Mouse (Mus musculus) lung, embryonic 14.5 days (tissue): ENCODE results near the gene Fance. TPM values are rescaled to one million over a fixed set of nuclear protein-coding genes. Genes with fewer than 3 reads are reported as not detected.

Experiments
- ATAC-seq: fragments of 200-750 bp; cut with Nextera tagmentation; 2 replicates; pipeline ENCODE4 v1.8.0; 2017; ENCODE audit warnings: mild to moderate bottlenecking, moderate TSS enrichment, moderate library complexity; ENCODE audit not compliant: insufficient read depth
- DNase-seq: peaks from one replicate; pipeline ENCODE4 v3.0.0-alpha.2; 2015
- H3K27ac ChIP-seq: fragments of 300-500 bp; sonication (generic); 2 replicates; pipeline ENCODE4 v1.5.1; 2014; ENCODE audit warnings: low read depth, mild to moderate bottlenecking, moderate library complexity
- H3K27me3 ChIP-seq: fragments of 300-500 bp; sonication (generic); 2 replicates; pipeline ENCODE4 v1.6.1; 2014; ENCODE audit warnings: low read length, control low read depth; ENCODE audit not compliant: insufficient read depth
- H3K36me3 ChIP-seq: fragments of 300-500 bp; sonication (generic); 2 replicates; pipeline ENCODE4 v1.6.1; 2014; ENCODE audit warnings: control low read depth; ENCODE audit not compliant: insufficient read depth
- H3K4me1 ChIP-seq: fragments of 300-500 bp; sonication (generic); 2 replicates; pipeline ENCODE4 v1.6.1; 2014; ENCODE audit warnings: antibody characterized with exemption, control low read depth; ENCODE audit not compliant: insufficient read depth
- H3K4me2 ChIP-seq: fragments of 300-500 bp; sonication (generic); 2 replicates; pipeline ENCODE4 v1.6.1; 2014; ENCODE audit warnings: mild to moderate bottlenecking
- H3K4me3 ChIP-seq: fragments of 300-500 bp; sonication (generic); 2 replicates; pipeline ENCODE4 v1.5.1; 2014; ENCODE audit warnings: low read depth, low read length
- H3K9ac ChIP-seq: fragments of 300-500 bp; sonication (generic); 2 replicates; pipeline ENCODE4 v1.6.1; 2014
- H3K9me3 ChIP-seq: fragments of 300-500 bp; sonication (generic); 2 replicates; pipeline ENCODE4 v1.6.1; 2016; ENCODE audit warnings: low read depth, low read length, control low read depth
- CTCF ChIP-seq: IDR thresholded peaks from 2 replicates; pipeline ENCODE4 v1.5.1; 2016; ENCODE audit warnings: antibody characterized with exemption, low read depth
- WGBS: fragments of 180-500 bp; shearing (Covaris S2); extraction: QIAGEN DNeasy Blood & Tissue Kit; methylation state at CpG from one replicate; pipeline ENCODE4 v1.1.7; 2014; 5-methylcytosine and 5-hydroxymethylcytosine counted together
- polyA plus RNA-seq: library from polyadenylated mRNA; unstranded; fragments of >200 nt; fragmentation: Nextera tagmentation; extraction: Ambion mirVana; gene quantifications from 2 replicates; pipeline ENCODE4 v1.2.1, GENCODE M21; 2014

Gene Fance
- polyA plus RNA-seq, 1 experiment from 2014 or later: 35.3 TPM

DNA sequence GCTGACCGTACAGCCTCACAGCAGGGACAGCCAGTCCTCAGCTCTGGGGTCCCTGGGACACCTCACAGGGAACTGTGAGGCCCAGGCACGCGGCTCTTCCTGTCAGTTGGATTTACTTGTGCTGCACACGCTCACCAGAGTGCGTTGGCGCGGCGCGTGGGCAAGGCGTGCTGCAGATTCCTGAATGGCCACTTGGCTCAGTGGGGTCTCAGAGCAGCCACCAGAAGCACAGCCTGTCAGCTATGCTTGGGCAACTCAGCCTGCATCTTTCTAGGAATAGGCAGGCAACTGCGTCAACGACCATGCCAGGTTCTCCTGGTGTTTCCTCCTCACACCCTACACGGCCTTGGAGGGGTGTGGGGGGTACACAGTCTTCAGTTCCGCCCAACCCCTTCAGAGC is 36.1 kb upstream of the Fance start:
- Histone ChIP-seq H3K27me3 (no peaks in the 10 kb centered on the region), H3K36me3 (no peaks in the 10 kb centered on the region), H3K4me1 (peaks cover 18% of the 10 kb centered on the region), H3K27ac (no peak overlapping the region), H3K9me3 (no peaks in the 10 kb centered on the region), H3K9ac (no peak overlapping the region), H3K4me2 (no peak overlapping the region), H3K4me3 (no peak overlapping the region)
- ATAC-seq: no peak
- WGBS: 64% methylated on average over 14 of the region's 14 CpGs
- DNase-seq: no peak
- TF ChIP-seq CTCF: no peak

DNA sequence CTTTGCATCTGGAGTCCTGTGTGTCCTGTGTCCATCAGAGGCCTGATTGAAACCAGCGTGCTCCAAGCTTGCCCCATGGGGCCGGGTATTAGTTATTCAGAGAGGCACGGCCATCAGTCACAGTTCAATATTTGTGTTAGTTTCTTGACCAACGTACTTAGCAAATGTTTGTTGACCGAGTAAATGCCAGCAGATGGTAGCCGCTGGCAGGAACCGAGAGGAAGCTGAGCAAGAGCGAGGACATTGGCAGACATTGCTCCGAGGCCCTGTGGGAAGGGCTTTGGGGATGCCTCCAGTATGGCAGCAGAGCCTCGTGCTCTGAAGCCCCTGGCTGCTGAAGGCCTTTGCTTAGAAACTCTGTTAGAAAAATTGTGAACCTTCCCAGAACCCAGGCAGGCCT is 35.6 kb upstream of the Fance start:
- Histone ChIP-seq H3K4me1 (peaks cover 13% of the 10 kb centered on the region), H3K9me3 (no peaks in the 10 kb centered on the region), H3K36me3 (no peaks in the 10 kb centered on the region), H3K4me2 (no peak overlapping the region), H3K4me3 (no peak overlapping the region), H3K27ac (no peak overlapping the region), H3K27me3 (no peaks in the 10 kb centered on the region), H3K9ac (no peak overlapping the region)
- 54% methylated on average over 10 of the region's 10 CpGs for WGBS
- no peak for TF ChIP-seq CTCF
- no peak for ATAC-seq
- no peak for DNase-seq

DNA sequence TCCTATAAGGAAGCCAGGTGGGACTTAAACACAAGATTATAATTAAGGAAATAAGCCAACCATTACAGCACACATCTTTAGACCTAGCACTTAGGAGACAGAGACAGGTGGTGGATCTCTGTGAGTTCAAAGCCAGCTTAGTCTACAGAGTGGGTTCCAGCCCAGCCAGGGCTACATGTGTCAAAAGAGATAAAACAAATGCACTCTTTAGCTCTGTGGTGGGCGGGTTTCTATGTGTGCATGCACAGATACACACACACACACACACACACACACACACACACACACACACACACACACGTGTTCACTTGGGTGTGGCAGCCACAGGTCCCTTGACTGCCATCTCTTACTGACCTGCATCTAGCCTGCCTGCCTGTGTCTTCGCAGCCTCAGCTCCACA is 35.2 kb upstream of the Fance start:
- H3K9me3 ChIP-seq: no peaks in the 10 kb centered on the region
- TF ChIP-seq CTCF: no peak
- peaks cover 13% of the 10 kb centered on the region for H3K4me1 ChIP-seq
- H3K36me3 ChIP-seq: no peaks in the 10 kb centered on the region
- H3K4me2 ChIP-seq: no peak overlapping the region
- H3K27me3 ChIP-seq: no peaks in the 10 kb centered on the region
- H3K9ac ChIP-seq: no peak overlapping the region
- no peak overlapping the region for H3K4me3 ChIP-seq
- no peak overlapping the region for H3K27ac ChIP-seq
- DNase-seq: no peak
- no peak for ATAC-seq
- WGBS: 75% methylated on average over 3 of the region's 3 CpGs

DNA sequence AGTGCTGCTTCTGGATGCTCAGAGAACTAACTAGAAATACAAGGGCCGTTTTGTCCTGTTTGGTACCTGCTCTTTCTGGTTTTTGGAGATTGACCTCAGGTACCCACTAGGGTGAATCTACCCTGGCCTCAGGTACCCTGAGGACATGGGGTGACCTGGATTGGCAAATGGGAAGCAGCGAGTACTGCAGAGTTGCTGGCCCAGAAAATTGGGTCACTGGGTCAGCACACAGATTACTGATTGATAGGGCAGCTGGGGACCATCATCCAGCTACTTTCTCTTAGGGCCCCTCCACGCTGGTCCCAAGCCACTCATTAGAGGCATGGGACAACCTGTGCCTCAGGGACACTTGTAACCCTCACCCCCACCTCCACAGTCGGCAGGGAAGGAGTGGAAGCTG is 34.1 kb upstream of the Fance start:
- no peaks in the 10 kb centered on the region for H3K27me3 ChIP-seq
- no peaks in the 10 kb centered on the region for H3K36me3 ChIP-seq
- no peak overlapping the region for H3K9ac ChIP-seq
- H3K9me3 ChIP-seq: no peaks in the 10 kb centered on the region
- TF ChIP-seq CTCF: no peak
- H3K4me3 ChIP-seq: no peak overlapping the region
- ATAC-seq: no peak
- no peak for DNase-seq
- WGBS: 33% methylated on average over 4 of the region's 4 CpGs
- peak overlapping the region; percentile 30; the same call in 1 of the 2 replicates for H3K27ac ChIP-seq
- no peak overlapping the region for H3K4me2 ChIP-seq
- peaks cover 13% of the 10 kb centered on the region for H3K4me1 ChIP-seq

DNA sequence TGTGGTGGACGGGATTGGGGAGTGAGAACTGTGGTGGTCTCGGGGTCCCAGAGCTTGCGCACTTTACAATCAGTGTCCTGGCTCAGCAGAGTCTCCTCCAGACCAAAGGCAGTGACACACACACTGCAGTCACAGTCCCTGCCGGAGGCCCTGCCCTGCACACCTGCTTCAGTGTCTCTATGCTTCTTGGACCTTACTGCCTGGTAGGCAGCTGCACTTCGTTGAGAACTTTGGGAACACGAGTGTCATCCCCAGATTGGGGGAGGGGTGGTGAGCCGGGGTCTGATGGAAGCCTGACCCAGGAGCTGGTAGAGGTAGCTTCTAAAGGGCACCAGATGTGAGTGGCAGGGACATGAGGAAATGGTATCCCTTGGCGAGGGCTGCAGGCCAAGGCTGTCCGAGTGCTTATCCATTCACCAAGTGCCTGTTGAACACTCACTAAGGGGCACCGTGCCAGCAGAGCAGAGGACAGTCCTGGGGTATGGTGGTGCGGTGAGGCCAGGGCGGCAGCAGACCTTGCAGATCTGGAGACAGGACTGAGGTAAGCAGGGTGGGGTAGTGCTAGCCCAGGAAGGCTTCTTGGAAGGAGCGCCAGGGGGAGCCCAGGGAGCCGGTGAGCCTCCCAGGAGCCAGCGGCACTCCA is 33.4 kb upstream of the Fance start:
- no peak for DNase-seq
- peak overlapping the region; percentile 30; the same call in 1 of the 2 replicates for H3K27ac ChIP-seq
- no peak overlapping the region for H3K9ac ChIP-seq
- TF ChIP-seq CTCF: no peak
- no peaks in the 10 kb centered on the region for H3K27me3 ChIP-seq
- 0 out of 2 replicates have a peak, but pooled peaks have one; percentile 21 for ATAC-seq
- WGBS: 54% methylated on average over 15 of the region's 15 CpGs
- H3K4me3 ChIP-seq: no peak overlapping the region
- H3K4me2 ChIP-seq: no peak overlapping the region
- H3K9me3 ChIP-seq: no peaks in the 10 kb centered on the region
- no peaks in the 10 kb centered on the region for H3K36me3 ChIP-seq
- H3K4me1 ChIP-seq: peaks cover 13% of the 10 kb centered on the region

DNA sequence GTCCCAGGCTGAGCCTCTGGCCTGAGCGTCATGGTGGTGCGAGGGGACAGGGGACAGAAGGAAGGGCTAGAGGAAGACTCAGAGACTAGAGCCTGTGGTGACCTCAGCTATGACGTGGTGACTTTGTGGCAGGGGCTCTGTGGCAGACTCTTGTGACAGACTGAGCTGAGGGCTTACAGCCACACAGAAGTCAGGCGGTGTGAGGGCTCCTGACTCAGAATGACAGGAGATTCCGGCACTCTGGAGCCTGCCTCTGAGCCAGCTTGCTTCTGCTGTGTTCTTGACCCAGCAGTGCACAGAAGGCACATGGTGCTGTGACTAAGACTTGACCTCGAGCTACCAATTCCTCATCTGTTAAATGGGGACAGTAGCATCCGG is 32.9 kb upstream of the Fance start:
- Histone ChIP-seq H3K27me3 (no peaks in the 10 kb centered on the region), H3K36me3 (no peaks in the 10 kb centered on the region), H3K9me3 (no peaks in the 10 kb centered on the region), H3K4me3 (no peak overlapping the region), H3K4me2 (no peak overlapping the region), H3K9ac (no peak overlapping the region), H3K27ac (no peak overlapping the region), H3K4me1 (peaks cover 13% of the 10 kb centered on the region)
- no peak for DNase-seq
- no peak for ATAC-seq
- TF ChIP-seq CTCF: no peak
- 65% methylated on average over 7 of the region's 7 CpGs for WGBS

DNA sequence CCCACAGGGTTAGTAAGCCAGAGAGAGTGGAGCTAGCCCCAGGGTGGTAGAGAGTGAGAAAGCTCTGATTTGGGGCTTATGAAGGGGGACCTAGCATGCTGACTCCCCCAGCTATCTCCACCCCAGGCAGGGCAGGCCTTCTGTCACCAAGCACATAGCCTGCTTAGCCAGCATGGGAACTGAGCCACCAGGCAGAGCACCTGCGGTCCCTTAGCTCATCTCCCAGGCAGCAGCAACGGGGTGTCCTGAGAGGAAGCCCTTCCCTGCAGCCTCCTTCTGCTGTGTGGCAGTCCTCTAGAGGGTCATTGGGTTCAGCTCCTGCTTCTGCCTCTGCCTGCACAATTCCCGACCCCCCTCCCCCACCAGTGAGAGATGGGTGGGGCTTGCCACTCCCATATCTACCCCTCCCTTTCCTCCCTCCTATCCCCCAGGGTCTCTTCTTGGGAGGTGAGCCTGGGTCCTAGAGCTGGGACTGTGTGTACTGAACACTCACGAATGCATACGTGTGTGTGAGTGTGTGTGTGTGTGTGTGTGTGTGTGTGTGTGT is 32.4 kb upstream of the Fance start:
- Histone ChIP-seq H3K9ac (no peak overlapping the region), H3K4me3 (no peak overlapping the region), H3K4me1 (peaks cover 13% of the 10 kb centered on the region), H3K9me3 (no peaks in the 10 kb centered on the region), H3K27ac (no peak overlapping the region), H3K36me3 (no peaks in the 10 kb centered on the region), H3K27me3 (no peaks in the 10 kb centered on the region), H3K4me2 (no peak overlapping the region)
- TF ChIP-seq CTCF: no peak
- DNase-seq: no peak
- 17% methylated on average over 5 of the region's 5 CpGs for WGBS
- no peak for ATAC-seq
